Mouse (Mus musculus) embryonic fibroblast, embryonic 13.5 days (primary cell): ENCODE data around the gene Jak1.

Source experiments
- CTCF ChIP-seq: IDR thresholded peaks from 2 replicates; pipeline ENCODE4 v1.5.1; 2011; ENCODE audit warnings: mild to moderate bottlenecking, control low read depth, low read length, moderate library complexity, borderline replicate concordance; ENCODE audit not compliant: insufficient read depth
- POLR2A ChIP-seq: IDR thresholded peaks from 2 replicates; pipeline ENCODE4 v1.6.1; 2011; ENCODE audit warnings: low read depth, mild to moderate bottlenecking, control low read depth, low read length, moderate library complexity

- no peak for TF ChIP-seq CTCF
- TF ChIP-seq POLR2A = no peak
These were observed 129.2 kb downstream of the Jak1 start for GRCm38 (mm10) chr4:101135909-101136308.
